Mouse (Mus musculus): ENCODE measurements around the gene H2-DMa. TPM values are rescaled to one million over a fixed set of nuclear protein-coding genes. Genes with fewer than 3 reads are reported as not detected.

Gene H2-DMa
- polyA plus RNA-seq, 1 experiment from 2014 or later, result 4.8 TPM

- 83% methylated on average over 7 of the region's 7 CpGs for WGBS
Measured at GRCm38 (mm10) chr17:34107109-34107867, 12.1 kb upstream of the H2-DMa start.

GRCm38 (mm10) chr17:34108460-34108859 is 10.9 kb upstream of the H2-DMa start:
- Histone ChIP-seq H3K27ac (replicated peaks) (no peak overlapping the region), H3K4me3 (no peak overlapping the region), H3K9me3 (no peaks in the 10 kb centered on the region), H3K36me3 (replicated peaks) (peaks cover 54% of the 10 kb centered on the region), H3K27me3 (replicated peaks; ENCODE audit: low read depth, poor library complexity, severe bottlenecking) (no peaks in the 10 kb centered on the region), H3K4me1 (0 out of 2 replicates have a peak, but pooled peaks cover 8% of the 10 kb centered on the region)
- DNase-seq (ENCODE audit: low spot score), result no peak
- 80% methylated on average over 6 of the region's 6 CpGs for WGBS

More at GRCm38 (mm10) chr17:34107109-34107867, 12.1 kb upstream of the H2-DMa start:
- peaks cover 42% of the 10 kb centered on the region for H3K36me3 ChIP-seq (replicated peaks)
- no peaks in the 10 kb centered on the region for H3K9me3 ChIP-seq
- H3K4me3 ChIP-seq, result no peak overlapping the region
- H3K4me1 ChIP-seq, result 0 out of 2 replicates have a peak, but pooled peaks cover 8% of the 10 kb centered on the region
- no peaks in the 10 kb centered on the region for H3K27me3 ChIP-seq (replicated peaks; ENCODE audit: low read depth, poor library complexity, severe bottlenecking)
- DNase-seq (ENCODE audit: low spot score), result no peak
- H3K27ac ChIP-seq (replicated peaks), result no peak overlapping the region

GRCm38 (mm10) chr17:34109038-34109805 is 10.1 kb upstream of the H2-DMa start:
- Histone ChIP-seq H3K4me3 (no peak overlapping the region), H3K27ac (replicated peaks) (no peak overlapping the region), H3K27me3 (replicated peaks; ENCODE audit: low read depth, poor library complexity, severe bottlenecking) (no peaks in the 10 kb centered on the region), H3K9me3 (no peaks in the 10 kb centered on the region), H3K36me3 (replicated peaks) (peaks cover 61% of the 10 kb centered on the region), H3K4me1 (0 out of 2 replicates have a peak, but pooled peaks cover 8% of the 10 kb centered on the region)
- no peak for DNase-seq (ENCODE audit: low spot score)
- WGBS, result 83% methylated on average over 14 of the region's 14 CpGs

- Histone ChIP-seq H3K36me3 (replicated peaks) (peaks cover 67% of the 10 kb centered on the region), H3K4me1 (peaks cover 11% of the 10 kb centered on the region; the same call in 1 of the 2 replicates), H3K27me3 (replicated peaks; ENCODE audit: low read depth, poor library complexity, severe bottlenecking) (no peaks in the 10 kb centered on the region), H3K9me3 (no peaks in the 10 kb centered on the region), H3K27ac (replicated peaks) (no peak overlapping the region), H3K4me3 (no peak overlapping the region)
- 66% methylated on average over 3 of the region's 3 CpGs for WGBS
- DNase-seq (ENCODE audit: low spot score), result no peak
Measured at GRCm38 (mm10) chr17:34109806-34110195, 9.5 kb upstream of the H2-DMa start.

- Histone ChIP-seq H3K4me3 (no peak overlapping the region), H3K4me1 (peaks cover 14% of the 10 kb centered on the region), H3K27me3 (replicated peaks; ENCODE audit: low read depth, poor library complexity, severe bottlenecking) (no peaks in the 10 kb centered on the region), H3K9me3 (no peaks in the 10 kb centered on the region), H3K27ac (replicated peaks) (no peak overlapping the region), H3K36me3 (replicated peaks) (peaks cover 72% of the 10 kb centered on the region)
- WGBS, result 67% methylated on average over 8 of the region's 8 CpGs
- no peak for DNase-seq (ENCODE audit: low spot score)
Measured at GRCm38 (mm10) chr17:34110309-34110708, 9.0 kb upstream of the H2-DMa start.

GRCm38 (mm10) chr17:34114114-34114513 is 5.2 kb upstream of the H2-DMa start:
- no peak for DNase-seq (ENCODE audit: low spot score)
- Histone ChIP-seq H3K36me3 (replicated peaks) (peaks cover 100% of the 10 kb centered on the region), H3K4me1 (peaks cover 29% of the 10 kb centered on the region), H3K27ac (replicated peaks) (no peak overlapping the region), H3K9me3 (no peaks in the 10 kb centered on the region), H3K4me3 (no peak overlapping the region), H3K27me3 (replicated peaks; ENCODE audit: low read depth, poor library complexity, severe bottlenecking) (no peaks in the 10 kb centered on the region)
- 92% methylated on average over 7 of the region's 7 CpGs for WGBS

GRCm38 (mm10) chr17:34116736-34117370 is 2.5 kb upstream of the H2-DMa start:
- H3K9me3 ChIP-seq, result no peaks in the 10 kb centered on the region
- WGBS, result 47% methylated on average over 7 of the region's 7 CpGs
- H3K27me3 ChIP-seq (replicated peaks; ENCODE audit: low read depth, poor library complexity, severe bottlenecking), result no peaks in the 10 kb centered on the region
- H3K4me3 ChIP-seq, result peak overlapping the region; percentile 99
- DNase-seq (ENCODE audit: low spot score), result no peak
- no peak overlapping the region for H3K27ac ChIP-seq (replicated peaks)
- H3K4me1 ChIP-seq, result peaks cover 20% of the 10 kb centered on the region
- peaks cover 76% of the 10 kb centered on the region for H3K36me3 ChIP-seq (replicated peaks)

GRCm38 (mm10) chr17:34117421-34118112 is 1.8 kb upstream of the H2-DMa start:
- no peak for DNase-seq (ENCODE audit: low spot score)
- peaks cover 20% of the 10 kb centered on the region for H3K4me1 ChIP-seq
- peak overlapping the region; percentile 99 for H3K4me3 ChIP-seq
- 2% methylated on average over 5 of the region's 5 CpGs for WGBS
- no peaks in the 10 kb centered on the region for H3K9me3 ChIP-seq
- no peaks in the 10 kb centered on the region for H3K27me3 ChIP-seq (replicated peaks; ENCODE audit: low read depth, poor library complexity, severe bottlenecking)
- H3K27ac ChIP-seq (replicated peaks), result peak overlapping the region; percentile 100
- H3K36me3 ChIP-seq (replicated peaks), result peaks cover 69% of the 10 kb centered on the region

GRCm38 (mm10) chr17:34118113-34118872 is 1.0 kb upstream of the H2-DMa start:
- under 1% methylated on average over 67 of the region's 67 CpGs for WGBS
- H3K36me3 ChIP-seq (replicated peaks), result peaks cover 61% of the 10 kb centered on the region
- no peaks in the 10 kb centered on the region for H3K9me3 ChIP-seq
- no peaks in the 10 kb centered on the region for H3K27me3 ChIP-seq (replicated peaks; ENCODE audit: low read depth, poor library complexity, severe bottlenecking)
- H3K4me1 ChIP-seq, result peaks cover 23% of the 10 kb centered on the region
- H3K27ac ChIP-seq (replicated peaks), result peak overlapping the region; percentile 100
- H3K4me3 ChIP-seq, result peak overlapping the region; percentile 99
- DNase-seq (ENCODE audit: low spot score), result peak; percentile 52

GRCm38 (mm10) chr17:34118873-34119248 is 480 bp upstream of the H2-DMa start:
- Histone ChIP-seq H3K27me3 (replicated peaks; ENCODE audit: low read depth, poor library complexity, severe bottlenecking) (no peaks in the 10 kb centered on the region), H3K4me3 (peak overlapping the region; percentile 99), H3K4me1 (peaks cover 28% of the 10 kb centered on the region), H3K27ac (replicated peaks) (peak overlapping the region; percentile 100), H3K9me3 (no peaks in the 10 kb centered on the region), H3K36me3 (replicated peaks) (peaks cover 56% of the 10 kb centered on the region)
- DNase-seq (ENCODE audit: low spot score), result no peak
- WGBS, result under 1% methylated on average over 38 of the region's 38 CpGs

GRCm38 (mm10) chr17:34120180-34120723 is 911 bp downstream of the H2-DMa start:
- DNase-seq (ENCODE audit: low spot score), result peak; percentile 93
- H3K36me3 ChIP-seq (replicated peaks), result peaks cover 42% of the 10 kb centered on the region

More at GRCm38 (mm10) chr17:34120180-34120723, 911 bp downstream of the H2-DMa start:
- H3K4me3 ChIP-seq, result peak overlapping the region; percentile 99
- H3K9me3 ChIP-seq, result no peaks in the 10 kb centered on the region
- under 1% methylated on average over 42 of the region's 42 CpGs for WGBS
- H3K27ac ChIP-seq (replicated peaks), result peak overlapping the region; percentile 100
- no peaks in the 10 kb centered on the region for H3K27me3 ChIP-seq (replicated peaks; ENCODE audit: low read depth, poor library complexity, severe bottlenecking)
- peaks cover 29% of the 10 kb centered on the region for H3K4me1 ChIP-seq
